Mouse (Mus musculus) megakaryocyte, embryonic 14.5 days (primary cell): ENCODE results near the gene Gja5.

Experiments
- FLI1 ChIP-seq: IDR thresholded peaks from 2 replicates; pipeline ENCODE4 v1.6.1; 2012; ENCODE audit warnings: low read length, inconsistent platforms, mixed read lengths
- GATA1 ChIP-seq: IDR thresholded peaks from 3 replicates; pipeline ENCODE4 v1.6.1; 2012; ENCODE audit warnings: mixed read lengths, low read length, inconsistent platforms, borderline replicate concordance

DNA sequence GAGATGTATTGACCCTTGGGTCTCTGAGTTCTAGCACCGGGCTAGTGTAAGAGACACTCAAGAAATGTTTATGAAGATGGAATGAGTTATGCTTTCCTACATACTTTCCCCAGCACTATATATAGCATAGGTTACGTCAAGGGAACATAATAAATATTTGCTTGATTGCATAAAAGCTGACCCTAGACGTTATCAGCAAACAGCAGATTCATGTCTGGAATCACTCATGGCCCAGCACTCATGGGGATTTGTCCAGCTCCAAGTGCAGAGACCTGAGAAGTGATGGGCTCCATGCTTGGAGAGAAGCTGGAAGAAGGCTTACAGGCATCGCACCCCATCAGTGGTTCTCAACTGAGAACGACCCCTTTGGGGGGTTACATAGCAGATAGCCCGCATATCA lies 135.2 kb downstream of the Gja5 start:
- TF ChIP-seq GATA1 (no peak), FLI1 (no peak)
